Mouse (Mus musculus) T-helper 1 cell (primary cell): Measurements from ENCODE around the gene Sv2b.

ENCODE experiments used
- in situ Hi-C: fragments of 300-600 bp; cut with MboI, MseI; formaldehyde crosslinking; loops from one replicate; pipeline ENCODE4 v1.15.1; 2025; ENCODE audit warnings: high pct_unique_total_duplicates

Gene Sv2b

GRCm38 (mm10) chr7:75292246-75292645, 16.8 kb downstream of the Sv2b start:
- in situ Hi-C loops: no loop called here

GRCm38 (mm10) chr7:75290554-75290953, 18.5 kb downstream of the Sv2b start:
- in situ Hi-C loops: no loop called here

GRCm38 (mm10) chr7:75287237-75287636, 21.8 kb downstream of the Sv2b start:
- in situ Hi-C loops: no loop called here

- in situ Hi-C loops: no loop called here
These were observed 26.1 kb downstream of the Sv2b start for GRCm38 (mm10) chr7:75282951-75283350.

GRCm38 (mm10) chr7:75282080-75282650, 26.9 kb downstream of the Sv2b start:
- in situ Hi-C loops: no loop called here

GRCm38 (mm10) chr7:75281106-75281505, 28.0 kb downstream of the Sv2b start:
- in situ Hi-C loops: no loop called here

GRCm38 (mm10) chr7:75277847-75278246, 31.2 kb downstream of the Sv2b start:
- in situ Hi-C loops: no loop called here

- in situ Hi-C loops: no loop called here
These were observed 32.3 kb downstream of the Sv2b start for GRCm38 (mm10) chr7:75276739-75277138.

GRCm38 (mm10) chr7:75274518-75274917, 34.5 kb downstream of the Sv2b start:
- in situ Hi-C loops: no loop called here

GRCm38 (mm10) chr7:75273633-75274032, 35.4 kb downstream of the Sv2b start:
- in situ Hi-C loops: no loop called here

- in situ Hi-C loops: no loop called here
These were observed 37.1 kb downstream of the Sv2b start for GRCm38 (mm10) chr7:75271921-75272381.

- in situ Hi-C loops: no loop called here
These were observed 37.8 kb downstream of the Sv2b start for GRCm38 (mm10) chr7:75271306-75271705.

- in situ Hi-C loops: no loop called here
These were observed 41.8 kb downstream of the Sv2b start for GRCm38 (mm10) chr7:75267236-75267635.

- in situ Hi-C loops: no loop called here
These were observed 43.8 kb downstream of the Sv2b start for GRCm38 (mm10) chr7:75265241-75265640.

GRCm38 (mm10) chr7:75259945-75260344, 49.1 kb downstream of the Sv2b start:
- in situ Hi-C loops: no loop called here

- in situ Hi-C loops: no loop called here
These were observed 55.3 kb downstream of the Sv2b start for GRCm38 (mm10) chr7:75253611-75254250.

- in situ Hi-C loops: no loop called here
These were observed 68.1 kb downstream of the Sv2b start for GRCm38 (mm10) chr7:75240754-75241507.

GRCm38 (mm10) chr7:75236386-75236785, 72.7 kb downstream of the Sv2b start:
- in situ Hi-C loops: no loop called here

GRCm38 (mm10) chr7:75224206-75224605, 84.9 kb downstream of the Sv2b start:
- in situ Hi-C loops: no loop called here

- in situ Hi-C loops: no loop called here
These were observed 86.2 kb downstream of the Sv2b start for GRCm38 (mm10) chr7:75222704-75223431.

- in situ Hi-C loops: no loop called here
These were observed 88.3 kb downstream of the Sv2b start for GRCm38 (mm10) chr7:75220786-75221185.

- in situ Hi-C loops: no loop called here
These were observed 88.8 kb downstream of the Sv2b start for GRCm38 (mm10) chr7:75220296-75220695.
